Mouse (Mus musculus) forebrain, embryonic 11.5 days (tissue): ENCODE measurements around the gene Samt2. TPM values are rescaled to one million over a fixed set of nuclear protein-coding genes. Genes with fewer than 3 reads are reported as not detected.
"Not testable (repeated sequence)": the region's sequence is repeated elsewhere in the genome, so short reads cannot be mapped to it uniquely, and the experiment has no call there.

Experiments used
- ATAC-seq: fragments of 200-750 bp; cut with Nextera tagmentation; replicated peaks from 2 replicates; pipeline ENCODE4 v1.8.0; 2017; ENCODE audit warnings: moderate TSS enrichment; ENCODE audit not compliant: low FRiP score
- DNase-seq: peaks from one replicate; pipeline ENCODE4 v3.0.0-alpha.2; 2017; ENCODE audit warnings: low spot score
- H3K27ac ChIP-seq: fragments of 300-500 bp; sonication (generic); 2 replicates; pipeline ENCODE4 v1.5.1; 2014; ENCODE audit warnings: low read depth, low read length
- H3K27me3 ChIP-seq: fragments of 300-500 bp; sonication (generic); 2 replicates; pipeline ENCODE4 v1.6.1; 2014; ENCODE audit warnings: mild to moderate bottlenecking, low read length, mixed read lengths; ENCODE audit not compliant: control insufficient read depth, insufficient read depth
- H3K36me3 ChIP-seq: fragments of 300-500 bp; sonication (generic); 2 replicates; pipeline ENCODE4 v1.6.1; 2014; ENCODE audit warnings: mild to moderate bottlenecking, low read length, moderate library complexity, mixed read lengths; ENCODE audit not compliant: control insufficient read depth, insufficient read depth
- H3K4me1 ChIP-seq: fragments of 300-500 bp; sonication (generic); replicated peaks from 2 replicates; pipeline ENCODE4 v1.6.1; 2014; ENCODE audit warnings: low read length, mixed read lengths; ENCODE audit not compliant: control insufficient read depth, insufficient read depth
- H3K4me2 ChIP-seq: fragments of 300-500 bp; sonication (generic); 2 replicates; pipeline ENCODE4 v1.6.1; 2014; ENCODE audit warnings: low read depth, mild to moderate bottlenecking, low read length, moderate library complexity, mixed read lengths; ENCODE audit not compliant: severe bottlenecking
- H3K4me3 ChIP-seq: fragments of 300-500 bp; sonication (generic); 2 replicates; pipeline ENCODE4 v1.5.1; 2014; ENCODE audit warnings: low read depth, low read length
- H3K9ac ChIP-seq: fragments of 300-500 bp; sonication (generic); 2 replicates; pipeline ENCODE4 v1.6.1; 2014; ENCODE audit warnings: low read length
- H3K9me3 ChIP-seq: fragments of 300-500 bp; sonication (generic); 2 replicates; pipeline ENCODE4 v1.6.1; 2016; ENCODE audit warnings: low read length, mixed read lengths; ENCODE audit not compliant: control insufficient read depth
- WGBS: fragments of 180-500 bp; shearing (Covaris S2); extraction: QIAGEN DNeasy Blood & Tissue Kit; methylation state at CpG from one replicate; pipeline ENCODE4 v1.1.7; 2014; 5-methylcytosine and 5-hydroxymethylcytosine counted together
- polyA plus RNA-seq: library from polyadenylated mRNA; unstranded; fragments of >200 nt; fragmentation: Nextera tagmentation; extraction: Ambion mirVana; gene quantifications from 2 replicates; pipeline ENCODE4 v1.2.1, GENCODE M21; 2014

Samt2 gene
- polyA plus RNA-seq, result not detected in 2 replicates

DNA sequence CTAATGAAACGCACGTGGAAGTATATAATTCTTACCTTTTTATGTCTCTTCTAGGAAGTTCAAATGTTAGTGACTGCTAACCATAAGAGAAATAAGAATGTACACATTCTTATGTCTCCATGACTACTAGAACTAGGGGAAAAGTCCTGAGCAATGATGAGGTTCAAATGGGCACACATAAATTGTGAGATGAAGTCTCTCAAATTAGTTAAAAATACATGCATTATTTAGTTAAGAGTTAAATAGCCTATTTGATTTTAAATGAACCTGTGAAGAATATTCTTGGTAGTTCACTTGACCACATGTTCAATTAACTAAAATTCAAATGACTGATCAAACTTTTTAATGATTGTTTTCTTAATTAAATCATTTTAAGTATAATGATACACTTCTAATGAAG lies at the start of gene Samt2:
Samt2 (minus strand) TSS at position 101 of the 400 bp plus-strand sequence.
- not testable (repeated sequence) for H3K36me3 ChIP-seq, H3K9me3 ChIP-seq, H3K4me3 ChIP-seq, H3K4me1 ChIP-seq, H3K27ac ChIP-seq, ATAC-seq, H3K4me2 ChIP-seq, H3K27me3 ChIP-seq, H3K9ac ChIP-seq, DNase-seq
- WGBS, result 90% methylated on average over 2 of the region's 2 CpGs

Other genes with a start within 250 kb of the Samt2 start
- not detected in 2 replicates for gene 4930524N10Rik, start 236.0 kb downstream of the Samt2 start, polyA plus RNA-seq
- not detected in 2 replicates for gene Samt4, start 97.4 kb downstream of the Samt2 start, polyA plus RNA-seq